Mouse (Mus musculus): ENCODE measurements around the gene Acoxl. TPM values are rescaled to one million over a fixed set of nuclear protein-coding genes. Genes with fewer than 3 reads are reported as not detected.

The Acoxl gene
- polyA plus RNA-seq, 1 experiment from 2014 or later: 0.06 TPM

GRCm38 (mm10) chr2:128073603-128074002 is 234.9 kb downstream of the Acoxl start:
- Histone ChIP-seq H3K4me2 (replicated peaks) (no peak overlapping the region), H3K9ac (no peak overlapping the region), H3K27ac (no peak overlapping the region), H3K4me1 (peaks cover under 1% of the 10 kb centered on the region), H3K27me3 (peaks cover 6% of the 10 kb centered on the region; the same call in 1 of the 2 replicates), H3K4me3 (no peak overlapping the region), H3K36me3 (no peaks in the 10 kb centered on the region), H3K9me3 (no peaks in the 10 kb centered on the region)
- ATAC-seq (ENCODE audit: low FRiP score, low read depth): no peak
- 91% methylated on average over 2 of the region's 2 CpGs for WGBS

- H3K27ac ChIP-seq: no peak overlapping the region
- no peak overlapping the region for H3K4me2 ChIP-seq (replicated peaks)
- ATAC-seq (ENCODE audit: low FRiP score, low read depth): no peak
- H3K9ac ChIP-seq: no peak overlapping the region
- no peak overlapping the region for H3K4me3 ChIP-seq
- H3K4me1 ChIP-seq: peaks cover 9% of the 10 kb centered on the region
- H3K9me3 ChIP-seq: no peaks in the 10 kb centered on the region
- H3K27me3 ChIP-seq: peaks cover 12% of the 10 kb centered on the region; the same call in 1 of the 2 replicates
- 80% methylated on average over 4 of the region's 4 CpGs for WGBS
- H3K36me3 ChIP-seq: no peaks in the 10 kb centered on the region
Observed at GRCm38 (mm10) chr2:128076936-128077335, 238.3 kb downstream of the Acoxl start.

GRCm38 (mm10) chr2:128078859-128079258 is 240.2 kb downstream of the Acoxl start:
- Histone ChIP-seq H3K4me1 (peaks cover 9% of the 10 kb centered on the region), H3K36me3 (no peaks in the 10 kb centered on the region), H3K27me3 (peaks cover 12% of the 10 kb centered on the region; the same call in 1 of the 2 replicates), H3K9ac (no peak overlapping the region), H3K4me2 (replicated peaks) (0 out of 2 replicates have a peak overlapping the region, but pooled peaks have one; percentile 14), H3K9me3 (no peaks in the 10 kb centered on the region), H3K27ac (no peak overlapping the region), H3K4me3 (no peak overlapping the region)
- WGBS: 30% methylated on average over 5 of the region's 5 CpGs
- no peak for ATAC-seq (ENCODE audit: low FRiP score, low read depth)

- Histone ChIP-seq H3K4me3 (no peak overlapping the region), H3K9ac (no peak overlapping the region), H3K36me3 (no peaks in the 10 kb centered on the region), H3K9me3 (no peaks in the 10 kb centered on the region), H3K27me3 (peaks cover 12% of the 10 kb centered on the region; the same call in 1 of the 2 replicates), H3K4me2 (replicated peaks) (0 out of 2 replicates have a peak overlapping the region, but pooled peaks have one; percentile 14), H3K27ac (no peak overlapping the region), H3K4me1 (peaks cover 9% of the 10 kb centered on the region)
- 48% methylated on average over 6 of the region's 6 CpGs for WGBS
- ATAC-seq (ENCODE audit: low FRiP score, low read depth): no peak
Observed at GRCm38 (mm10) chr2:128079316-128079715, 240.6 kb downstream of the Acoxl start.

- H3K36me3 ChIP-seq: no peaks in the 10 kb centered on the region
- no peak overlapping the region for H3K9ac ChIP-seq
- peaks cover 15% of the 10 kb centered on the region for H3K4me1 ChIP-seq
- no peak overlapping the region for H3K4me2 ChIP-seq (replicated peaks)
- no peak for ATAC-seq (ENCODE audit: low FRiP score, low read depth)
- WGBS: 19% methylated on average over 3 of the region's 3 CpGs
- H3K27me3 ChIP-seq: 0 out of 2 replicates have a peak, but pooled peaks cover 3% of the 10 kb centered on the region
- no peaks in the 10 kb centered on the region for H3K9me3 ChIP-seq
- H3K4me3 ChIP-seq: no peak overlapping the region
- no peak overlapping the region for H3K27ac ChIP-seq
Observed at GRCm38 (mm10) chr2:128083844-128084243, 245.2 kb downstream of the Acoxl start.

GRCm38 (mm10) chr2:128084607-128085006 is 245.9 kb downstream of the Acoxl start:
- H3K4me1 ChIP-seq: peaks cover 10% of the 10 kb centered on the region
- 0 out of 2 replicates have a peak, but pooled peaks cover 3% of the 10 kb centered on the region for H3K27me3 ChIP-seq
- H3K4me3 ChIP-seq: no peak overlapping the region
- H3K9ac ChIP-seq: no peak overlapping the region
- H3K36me3 ChIP-seq: no peaks in the 10 kb centered on the region
- 82% methylated on average over 5 of the region's 5 CpGs for WGBS
- no peak overlapping the region for H3K4me2 ChIP-seq (replicated peaks)
- no peak for ATAC-seq (ENCODE audit: low FRiP score, low read depth)
- no peaks in the 10 kb centered on the region for H3K9me3 ChIP-seq
- no peak overlapping the region for H3K27ac ChIP-seq

- H3K27me3 ChIP-seq: 0 out of 2 replicates have a peak, but pooled peaks cover 2% of the 10 kb centered on the region
- H3K4me1 ChIP-seq: peaks cover 10% of the 10 kb centered on the region
- no peak for ATAC-seq (ENCODE audit: low FRiP score, low read depth)
- no peak overlapping the region for H3K9ac ChIP-seq
- no peak overlapping the region for H3K4me2 ChIP-seq (replicated peaks)
- H3K9me3 ChIP-seq: no peaks in the 10 kb centered on the region
- no peak overlapping the region for H3K4me3 ChIP-seq
- no peak overlapping the region for H3K27ac ChIP-seq
- no peaks in the 10 kb centered on the region for H3K36me3 ChIP-seq
- 88% methylated on average over 1 of the region's 1 CpGs for WGBS
Observed at GRCm38 (mm10) chr2:128085481-128085880, 246.8 kb downstream of the Acoxl start.

- no peak for ATAC-seq (ENCODE audit: low FRiP score, low read depth)
- Histone ChIP-seq H3K27me3 (no peaks in the 10 kb centered on the region), H3K4me1 (peaks cover 10% of the 10 kb centered on the region), H3K4me2 (replicated peaks) (no peak overlapping the region), H3K9me3 (no peaks in the 10 kb centered on the region), H3K9ac (no peak overlapping the region), H3K4me3 (no peak overlapping the region), H3K27ac (no peak overlapping the region), H3K36me3 (no peaks in the 10 kb centered on the region)
- WGBS: 47% methylated on average over 14 of the region's 14 CpGs
Observed at GRCm38 (mm10) chr2:128086301-128086886, 247.7 kb downstream of the Acoxl start.

- no peak overlapping the region for H3K4me2 ChIP-seq (replicated peaks)
- H3K9ac ChIP-seq: no peak overlapping the region
- peaks cover 10% of the 10 kb centered on the region for H3K4me1 ChIP-seq
- ATAC-seq (ENCODE audit: low FRiP score, low read depth): no peak
- H3K27ac ChIP-seq: no peak overlapping the region
- H3K9me3 ChIP-seq: no peaks in the 10 kb centered on the region
- H3K27me3 ChIP-seq: no peaks in the 10 kb centered on the region
- no peak overlapping the region for H3K4me3 ChIP-seq
- H3K36me3 ChIP-seq: no peaks in the 10 kb centered on the region
- WGBS: 67% methylated on average over 7 of the region's 7 CpGs
Observed at GRCm38 (mm10) chr2:128086996-128087526, 248.4 kb downstream of the Acoxl start.

GRCm38 (mm10) chr2:128087798-128088545 is 249.3 kb downstream of the Acoxl start:
- H3K27me3 ChIP-seq: no peaks in the 10 kb centered on the region
- WGBS: 80% methylated on average over 8 of the region's 8 CpGs
- ATAC-seq (ENCODE audit: low FRiP score, low read depth): no peak
- H3K27ac ChIP-seq: no peak overlapping the region
- H3K4me2 ChIP-seq (replicated peaks): no peak overlapping the region
- no peaks in the 10 kb centered on the region for H3K36me3 ChIP-seq
- no peaks in the 10 kb centered on the region for H3K9me3 ChIP-seq
- peaks cover 10% of the 10 kb centered on the region for H3K4me1 ChIP-seq
- H3K4me3 ChIP-seq: no peak overlapping the region
- H3K9ac ChIP-seq: no peak overlapping the region

- no peaks in the 10 kb centered on the region for H3K27me3 ChIP-seq
- H3K4me2 ChIP-seq (replicated peaks): no peak overlapping the region
- H3K9me3 ChIP-seq: no peaks in the 10 kb centered on the region
- peaks cover 10% of the 10 kb centered on the region for H3K4me1 ChIP-seq
- 83% methylated on average over 6 of the region's 6 CpGs for WGBS
- no peaks in the 10 kb centered on the region for H3K36me3 ChIP-seq
- no peak overlapping the region for H3K27ac ChIP-seq
- ATAC-seq (ENCODE audit: low FRiP score, low read depth): no peak
- no peak overlapping the region for H3K9ac ChIP-seq
- H3K4me3 ChIP-seq: no peak overlapping the region
Observed at GRCm38 (mm10) chr2:128090283-128090885, 251.7 kb downstream of the Acoxl start.

Measured in limb, embryonic 13.5 days (tissue).